Mouse (Mus musculus) embryonic facial prominence, embryonic 15.5 days (tissue): Measurements from ENCODE around the gene Dkk3. TPM values are rescaled to one million over a fixed set of nuclear protein-coding genes. Genes with fewer than 3 reads are reported as not detected.
A peak's percentile ranks its signal among the peaks of the same experiment; 100 is the strongest.

Experiments used
- ATAC-seq: fragments of 200-750 bp; cut with Nextera tagmentation; 2 replicates; pipeline ENCODE4 v1.8.0; 2017; ENCODE audit warnings: low read depth, moderate TSS enrichment; ENCODE audit not compliant: insufficient number of reproducible peaks, low FRiP score, low TSS enrichment
- H3K27ac ChIP-seq: fragments of 300-500 bp; sonication (generic); replicated peaks from 2 replicates; pipeline ENCODE4 v1.5.1; 2015; ENCODE audit warnings: mild to moderate bottlenecking, inconsistent platforms
- H3K27me3 ChIP-seq: fragments of 300-500 bp; sonication (generic); 2 replicates; pipeline ENCODE4 v1.6.1; 2015; ENCODE audit warnings: inconsistent platforms
- H3K36me3 ChIP-seq: fragments of 300-500 bp; sonication (generic); 2 replicates; pipeline ENCODE4 v1.6.1; 2015; ENCODE audit warnings: mild to moderate bottlenecking, inconsistent platforms
- H3K4me1 ChIP-seq: fragments of 300-500 bp; sonication (generic); 2 replicates; pipeline ENCODE4 v1.6.1; 2015; ENCODE audit warnings: inconsistent platforms
- H3K4me2 ChIP-seq: fragments of 300-500 bp; sonication (generic); replicated peaks from 2 replicates; pipeline ENCODE4 v1.6.1; 2015; ENCODE audit warnings: mild to moderate bottlenecking, inconsistent platforms
- H3K4me3 ChIP-seq: fragments of 300-500 bp; sonication (generic); replicated peaks from 2 replicates; pipeline ENCODE4 v1.5.1; 2015; ENCODE audit warnings: mild to moderate bottlenecking, inconsistent platforms
- H3K9ac ChIP-seq: fragments of 300-500 bp; sonication (generic); 2 replicates; pipeline ENCODE4 v1.6.1; 2015; ENCODE audit warnings: inconsistent platforms
- H3K9me3 ChIP-seq: fragments of 300-500 bp; sonication (generic); replicated peaks from 2 replicates; pipeline ENCODE4 v1.6.1; 2016; ENCODE audit warnings: inconsistent platforms
- WGBS: fragments of 180-500 bp; shearing (Covaris S2); methylation state at CpG from one replicate; pipeline ENCODE4 v1.1.7; 2015; 5-methylcytosine and 5-hydroxymethylcytosine counted together
- polyA plus RNA-seq: library from polyadenylated mRNA; unstranded; fragments of >200 nt; fragmentation: Nextera tagmentation; extraction: Ambion mirVana; gene quantifications from 2 replicates; pipeline ENCODE4 v1.2.1, GENCODE M21; 2015

The Dkk3 gene
- polyA plus RNA-seq, 1 experiment from 2014 or later = 74.6 TPM

- Histone ChIP-seq H3K9me3 (no peaks in the 10 kb centered on the region), H3K4me1 (peaks cover 36% of the 10 kb centered on the region), H3K4me2 (no peak overlapping the region), H3K36me3 (peaks cover 2% of the 10 kb centered on the region; the same call in 1 of the 2 replicates), H3K9ac (no peak overlapping the region), H3K27ac (no peak overlapping the region; the same call in 1 of the 2 replicates), H3K4me3 (no peak overlapping the region), H3K27me3 (no peaks in the 10 kb centered on the region)
- ATAC-seq = no peak
- 65% methylated on average over 4 of the region's 4 CpGs for WGBS
These were observed 14.9 kb downstream of the Dkk3 start for GRCm38 (mm10) chr7:112143978-112144377.

GRCm38 (mm10) chr7:112143090-112143500 is 15.8 kb downstream of the Dkk3 start:
- H3K27me3 ChIP-seq = no peaks in the 10 kb centered on the region
- peaks cover 42% of the 10 kb centered on the region for H3K4me1 ChIP-seq
- no peak for ATAC-seq
- H3K9me3 ChIP-seq = no peaks in the 10 kb centered on the region
- no peak overlapping the region for H3K4me2 ChIP-seq
- H3K27ac ChIP-seq = peak overlapping the region; percentile 72
- no peak overlapping the region for H3K4me3 ChIP-seq
- H3K9ac ChIP-seq = no peak overlapping the region
- H3K36me3 ChIP-seq = peaks cover 2% of the 10 kb centered on the region; the same call in 1 of the 2 replicates
- WGBS = 47% methylated on average over 7 of the region's 7 CpGs

GRCm38 (mm10) chr7:112142616-112143015 is 16.2 kb downstream of the Dkk3 start:
- Histone ChIP-seq H3K4me3 (no peak overlapping the region), H3K4me1 (peaks cover 42% of the 10 kb centered on the region), H3K27me3 (no peaks in the 10 kb centered on the region), H3K36me3 (peaks cover 2% of the 10 kb centered on the region; the same call in 1 of the 2 replicates), H3K27ac (peak overlapping the region; percentile 72), H3K9ac (no peak overlapping the region), H3K9me3 (no peaks in the 10 kb centered on the region), H3K4me2 (no peak overlapping the region)
- peak; percentile 59 for ATAC-seq
- 26% methylated on average over 3 of the region's 3 CpGs for WGBS

GRCm38 (mm10) chr7:112140725-112141124 is 18.1 kb downstream of the Dkk3 start:
- Histone ChIP-seq H3K4me3 (no peak overlapping the region), H3K27me3 (no peaks in the 10 kb centered on the region), H3K9me3 (no peaks in the 10 kb centered on the region), H3K4me1 (peaks cover 42% of the 10 kb centered on the region), H3K27ac (no peak overlapping the region), H3K4me2 (no peak overlapping the region), H3K9ac (no peak overlapping the region), H3K36me3 (peaks cover 2% of the 10 kb centered on the region; the same call in 1 of the 2 replicates)
- ATAC-seq = no peak
- WGBS = 90% methylated on average over 2 of the region's 2 CpGs

GRCm38 (mm10) chr7:112138509-112139405 is 20.1 kb downstream of the Dkk3 start:
- ATAC-seq = no peak
- peaks cover 2% of the 10 kb centered on the region; the same call in 1 of the 2 replicates for H3K36me3 ChIP-seq
- no peak overlapping the region for H3K9ac ChIP-seq
- 63% methylated on average over 11 of the region's 11 CpGs for WGBS
- H3K4me2 ChIP-seq = no peak overlapping the region
- no peaks in the 10 kb centered on the region for H3K27me3 ChIP-seq
- peaks cover 28% of the 10 kb centered on the region for H3K4me1 ChIP-seq
- no peak overlapping the region for H3K4me3 ChIP-seq
- H3K27ac ChIP-seq = peak overlapping the region; percentile 61
- no peaks in the 10 kb centered on the region for H3K9me3 ChIP-seq

GRCm38 (mm10) chr7:112138168-112138508 is 20.7 kb downstream of the Dkk3 start:
- Histone ChIP-seq H3K4me1 (peaks cover 22% of the 10 kb centered on the region), H3K9ac (no peak overlapping the region), H3K4me3 (no peak overlapping the region), H3K9me3 (no peaks in the 10 kb centered on the region), H3K4me2 (no peak overlapping the region), H3K27ac (no peak overlapping the region), H3K27me3 (no peaks in the 10 kb centered on the region), H3K36me3 (peaks cover 2% of the 10 kb centered on the region; the same call in 1 of the 2 replicates)
- no peak for ATAC-seq
- WGBS = 58% methylated on average over 7 of the region's 7 CpGs

GRCm38 (mm10) chr7:112136537-112136936 is 22.3 kb downstream of the Dkk3 start:
- Histone ChIP-seq H3K4me1 (peaks cover 21% of the 10 kb centered on the region), H3K4me3 (no peak overlapping the region), H3K36me3 (peaks cover 2% of the 10 kb centered on the region; the same call in 1 of the 2 replicates), H3K27me3 (no peaks in the 10 kb centered on the region), H3K27ac (no peak overlapping the region), H3K4me2 (no peak overlapping the region), H3K9me3 (no peaks in the 10 kb centered on the region), H3K9ac (no peak overlapping the region)
- 83% methylated on average over 5 of the region's 5 CpGs for WGBS
- ATAC-seq = no peak

GRCm38 (mm10) chr7:112135161-112135560 is 23.7 kb downstream of the Dkk3 start:
- H3K4me3 ChIP-seq = no peak overlapping the region
- 81% methylated on average over 4 of the region's 4 CpGs for WGBS
- H3K36me3 ChIP-seq = peaks cover 1% of the 10 kb centered on the region; the same call in 1 of the 2 replicates
- peaks cover 32% of the 10 kb centered on the region for H3K4me1 ChIP-seq
- no peaks in the 10 kb centered on the region for H3K27me3 ChIP-seq
- H3K4me2 ChIP-seq = no peak overlapping the region
- no peaks in the 10 kb centered on the region for H3K9me3 ChIP-seq
- H3K27ac ChIP-seq = no peak overlapping the region
- no peak overlapping the region for H3K9ac ChIP-seq
- ATAC-seq = no peak

- H3K9me3 ChIP-seq = no peaks in the 10 kb centered on the region
- H3K4me3 ChIP-seq = no peak overlapping the region
- WGBS = 88% methylated on average over 5 of the region's 5 CpGs
- no peak for ATAC-seq
- no peak overlapping the region for H3K4me2 ChIP-seq
- no peak overlapping the region for H3K27ac ChIP-seq
- no peaks in the 10 kb centered on the region for H3K27me3 ChIP-seq
- H3K36me3 ChIP-seq = no peaks in the 10 kb centered on the region
- no peak overlapping the region for H3K9ac ChIP-seq
- H3K4me1 ChIP-seq = peaks cover 37% of the 10 kb centered on the region
These were observed 25.6 kb downstream of the Dkk3 start for GRCm38 (mm10) chr7:112133277-112133676.

- no peak overlapping the region for H3K4me3 ChIP-seq
- H3K36me3 ChIP-seq = no peaks in the 10 kb centered on the region
- H3K27ac ChIP-seq = peak overlapping the region; percentile 77
- H3K27me3 ChIP-seq = no peaks in the 10 kb centered on the region
- H3K4me1 ChIP-seq = peaks cover 37% of the 10 kb centered on the region
- 26% methylated on average over 6 of the region's 6 CpGs for WGBS
- no peak overlapping the region for H3K9ac ChIP-seq
- 0 out of 2 replicates have a peak, but pooled peaks have one; percentile 12 for ATAC-seq
- no peak overlapping the region for H3K4me2 ChIP-seq
- H3K9me3 ChIP-seq = no peaks in the 10 kb centered on the region
These were observed 26.9 kb downstream of the Dkk3 start for GRCm38 (mm10) chr7:112132005-112132404.

- WGBS = 94% methylated on average over 3 of the region's 3 CpGs
- H3K4me2 ChIP-seq = no peak overlapping the region
- ATAC-seq = no peak
- peaks cover 39% of the 10 kb centered on the region for H3K4me1 ChIP-seq
- H3K9me3 ChIP-seq = no peaks in the 10 kb centered on the region
- H3K4me3 ChIP-seq = no peak overlapping the region
- H3K27me3 ChIP-seq = no peaks in the 10 kb centered on the region
- no peak overlapping the region for H3K9ac ChIP-seq
- H3K27ac ChIP-seq = no peak overlapping the region; the same call in 1 of the 2 replicates
- H3K36me3 ChIP-seq = no peaks in the 10 kb centered on the region
These were observed 28.2 kb downstream of the Dkk3 start for GRCm38 (mm10) chr7:112130660-112131059.
